Mouse (Mus musculus): ENCODE data around the gene Tspan15. TPM values are rescaled to one million over a fixed set of nuclear protein-coding genes. Genes with fewer than 3 reads are reported as not detected.

Tspan15 gene
- polyA plus RNA-seq, 1 experiment: 2.7 TPM

DNA sequence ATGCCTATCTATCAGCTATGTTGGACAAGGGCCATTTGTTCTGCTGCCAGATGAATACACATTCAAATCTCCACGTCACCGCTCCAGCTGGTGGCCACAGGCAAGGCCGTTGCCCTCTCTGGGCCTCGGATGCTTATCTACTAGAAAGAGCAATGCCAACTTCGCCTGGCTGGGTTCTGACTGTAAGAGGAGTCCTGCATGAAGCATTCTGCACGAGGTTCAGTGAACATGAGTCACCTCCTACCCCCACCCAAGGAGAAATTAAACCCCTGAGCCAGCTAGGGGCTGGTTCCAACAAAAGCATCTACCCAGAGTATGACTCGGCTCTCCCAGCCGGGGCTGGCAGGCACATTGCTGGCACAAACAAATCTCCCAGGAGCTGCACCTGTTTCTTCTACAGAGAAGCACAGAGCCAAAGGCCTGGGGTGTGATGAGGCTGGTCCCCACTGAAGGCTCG lies 38.3 kb downstream of the Tspan15 start:
- no peak for TF ChIP-seq CTCF (IDR thresholded peaks at IDR 0.05; ENCODE audit: control insufficient read depth, insufficient read depth, insufficient replicate concordance, low read depth, low read length)
- TF ChIP-seq POLR2A (IDR thresholded peaks at IDR 0.05; ENCODE audit: control insufficient read depth, low read depth, low read length): no peak
- Histone ChIP-seq H3K36me3 (ENCODE audit: control insufficient read depth, insufficient read depth, low read length) (no peaks in the 10 kb centered on the region), H3K27ac (ENCODE audit: control insufficient read depth, insufficient read depth, low read depth, low read length) (no peak overlapping the region), H3K4me3 (ENCODE audit: control insufficient read depth, low read depth, low read length) (no peak overlapping the region), H3K27me3 (ENCODE audit: control insufficient read depth, insufficient read depth, low read length) (no peaks in the 10 kb centered on the region), H3K4me1 (ENCODE audit: control insufficient read depth, insufficient read depth, low read length) (no peaks in the 10 kb centered on the region; the same call in 1 of the 2 replicates)

DNA sequence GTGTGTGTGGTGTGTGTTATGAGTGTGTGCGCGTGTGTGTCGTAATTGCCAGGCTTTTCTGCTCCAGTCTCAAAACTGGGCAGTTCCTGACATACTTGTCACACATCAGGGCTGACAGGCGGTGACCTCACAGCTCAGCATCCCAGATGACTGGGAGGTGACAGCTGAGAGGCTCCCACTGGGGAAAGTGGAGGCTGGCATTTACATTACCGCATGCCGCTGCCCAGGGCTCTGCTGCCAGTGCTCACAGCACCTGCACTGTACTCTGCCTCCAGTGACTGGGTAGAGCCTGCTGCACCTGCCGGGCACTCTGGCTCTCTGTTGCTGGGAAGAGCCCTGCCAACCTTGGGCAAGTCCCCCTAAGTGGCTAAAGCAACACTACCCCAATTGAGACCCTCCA lies 40.2 kb downstream of the Tspan15 start:
- Histone ChIP-seq H3K4me3 (ENCODE audit: control insufficient read depth, low read depth, low read length) (no peak overlapping the region), H3K36me3 (ENCODE audit: control insufficient read depth, insufficient read depth, low read length) (no peaks in the 10 kb centered on the region), H3K27me3 (ENCODE audit: control insufficient read depth, insufficient read depth, low read length) (no peaks in the 10 kb centered on the region), H3K4me1 (ENCODE audit: control insufficient read depth, insufficient read depth, low read length) (no peaks in the 10 kb centered on the region; the same call in 1 of the 2 replicates), H3K27ac (ENCODE audit: control insufficient read depth, insufficient read depth, low read depth, low read length) (no peak overlapping the region)
- no peak for TF ChIP-seq CTCF (IDR thresholded peaks at IDR 0.05; ENCODE audit: control insufficient read depth, insufficient read depth, insufficient replicate concordance, low read depth, low read length)
- TF ChIP-seq POLR2A (IDR thresholded peaks at IDR 0.05; ENCODE audit: control insufficient read depth, low read depth, low read length): no peak

DNA sequence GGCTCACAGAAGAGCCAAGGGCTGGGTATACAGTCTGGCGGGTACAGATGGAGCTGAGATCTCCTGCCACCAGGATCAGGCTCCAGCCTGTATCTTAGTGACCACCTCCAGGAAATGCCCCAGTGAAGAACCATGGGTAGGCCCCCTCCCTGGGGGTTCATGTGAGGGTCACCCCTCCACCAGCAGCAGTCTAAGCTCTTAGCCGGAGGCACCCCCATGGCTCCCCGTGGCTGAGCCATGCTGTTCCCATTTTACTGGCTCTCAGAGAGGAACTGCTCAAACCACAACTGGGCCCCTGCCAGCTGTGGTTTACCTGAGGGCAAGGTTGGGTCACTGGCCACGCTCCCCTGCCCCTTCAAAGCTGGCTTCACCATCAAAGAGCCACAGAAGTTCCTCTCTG lies 41.1 kb downstream of the Tspan15 start:
- no peaks in the 10 kb centered on the region for H3K36me3 ChIP-seq (ENCODE audit: control insufficient read depth, insufficient read depth, low read length)
- no peaks in the 10 kb centered on the region for H3K27me3 ChIP-seq (ENCODE audit: control insufficient read depth, insufficient read depth, low read length)
- H3K27ac ChIP-seq (ENCODE audit: control insufficient read depth, insufficient read depth, low read depth, low read length): no peak overlapping the region
- no peaks in the 10 kb centered on the region; the same call in 1 of the 2 replicates for H3K4me1 ChIP-seq (ENCODE audit: control insufficient read depth, insufficient read depth, low read length)
- no peak overlapping the region for H3K4me3 ChIP-seq (ENCODE audit: control insufficient read depth, low read depth, low read length)
- TF ChIP-seq CTCF (IDR thresholded peaks at IDR 0.05; ENCODE audit: control insufficient read depth, insufficient read depth, insufficient replicate concordance, low read depth, low read length) (no peak), POLR2A (IDR thresholded peaks at IDR 0.05; ENCODE audit: control insufficient read depth, low read depth, low read length) (no peak)

DNA sequence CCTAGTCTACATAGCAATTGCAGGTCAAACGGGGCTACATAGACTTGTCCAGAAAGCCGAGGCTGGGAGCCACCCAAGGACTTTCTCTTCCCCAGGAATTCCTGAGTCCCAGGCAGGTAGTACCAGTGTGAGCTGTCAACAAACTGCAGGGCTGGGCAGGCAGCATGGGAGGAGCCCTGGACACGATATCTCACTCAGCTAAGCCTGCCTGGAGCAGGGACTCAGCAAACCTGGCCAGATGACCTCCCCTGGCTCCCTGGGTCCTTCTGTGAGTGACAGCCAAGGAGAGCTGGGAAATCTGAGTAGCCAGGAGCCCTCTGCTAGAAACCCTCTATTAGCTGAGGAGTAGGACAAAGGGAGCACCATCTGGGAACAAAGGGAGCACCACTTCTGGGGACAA lies 41.7 kb downstream of the Tspan15 start:
- no peak overlapping the region for H3K27ac ChIP-seq (ENCODE audit: control insufficient read depth, insufficient read depth, low read depth, low read length)
- no peaks in the 10 kb centered on the region for H3K27me3 ChIP-seq (ENCODE audit: control insufficient read depth, insufficient read depth, low read length)
- H3K4me1 ChIP-seq (ENCODE audit: control insufficient read depth, insufficient read depth, low read length): no peaks in the 10 kb centered on the region; the same call in 1 of the 2 replicates

DNA sequence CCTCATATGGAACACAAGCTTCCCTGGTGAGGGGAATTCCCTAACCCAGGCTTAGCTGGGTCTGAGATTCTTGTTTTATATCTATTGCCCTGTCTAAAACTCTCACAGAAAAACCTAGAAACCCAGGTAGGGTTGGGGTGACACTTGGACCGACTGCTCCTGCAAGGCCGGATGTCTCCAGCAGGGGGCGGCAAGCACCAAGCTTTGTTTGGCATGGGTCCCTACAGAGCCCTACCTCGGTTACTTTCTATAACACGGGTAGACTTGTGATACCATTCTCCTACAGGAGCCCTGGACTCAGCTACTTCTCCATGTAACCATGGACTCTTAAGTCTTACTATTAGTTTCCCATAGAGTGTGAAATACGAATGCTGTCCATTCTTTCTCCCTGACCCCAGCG lies 44.2 kb downstream of the Tspan15 start:
- Histone ChIP-seq H3K27me3 (ENCODE audit: control insufficient read depth, insufficient read depth, low read length) (no peaks in the 10 kb centered on the region), H3K27ac (ENCODE audit: control insufficient read depth, insufficient read depth, low read depth, low read length) (no peak overlapping the region), H3K4me3 (ENCODE audit: control insufficient read depth, low read depth, low read length) (no peak overlapping the region), H3K4me1 (ENCODE audit: control insufficient read depth, insufficient read depth, low read length) (peaks cover 3% of the 10 kb centered on the region), H3K36me3 (ENCODE audit: control insufficient read depth, insufficient read depth, low read length) (no peaks in the 10 kb centered on the region)
- no peak for TF ChIP-seq POLR2A (IDR thresholded peaks at IDR 0.05; ENCODE audit: control insufficient read depth, low read depth, low read length)
- TF ChIP-seq CTCF (IDR thresholded peaks at IDR 0.05; ENCODE audit: control insufficient read depth, insufficient read depth, insufficient replicate concordance, low read depth, low read length): peak; percentile 94

More for the DNA sequence above, 41.7 kb downstream of the Tspan15 start:
- no peak for TF ChIP-seq POLR2A (IDR thresholded peaks at IDR 0.05; ENCODE audit: control insufficient read depth, low read depth, low read length)
- no peak for TF ChIP-seq CTCF (IDR thresholded peaks at IDR 0.05; ENCODE audit: control insufficient read depth, insufficient read depth, insufficient replicate concordance, low read depth, low read length)
- no peak overlapping the region for H3K4me3 ChIP-seq (ENCODE audit: control insufficient read depth, low read depth, low read length)
- no peaks in the 10 kb centered on the region for H3K36me3 ChIP-seq (ENCODE audit: control insufficient read depth, insufficient read depth, low read length)

DNA sequence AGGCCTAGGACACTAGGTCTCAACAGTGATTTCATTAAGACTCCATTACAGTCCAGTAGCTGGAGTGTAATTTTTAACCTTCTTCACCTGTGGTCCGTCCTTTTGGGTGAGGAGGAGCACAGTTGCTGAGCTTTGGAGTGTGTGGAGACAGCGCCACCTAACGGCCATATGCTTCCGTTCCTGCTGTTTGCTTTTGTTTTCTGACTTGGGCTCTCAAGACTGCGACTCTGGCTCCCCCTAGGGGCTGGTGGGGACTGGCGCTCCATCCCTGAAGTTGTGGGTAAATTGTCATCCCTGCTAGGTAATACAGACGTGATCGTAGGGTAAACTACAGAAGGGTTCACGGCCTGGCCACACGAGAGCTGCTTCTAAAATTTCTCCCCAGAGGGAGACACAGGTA lies 48.0 kb downstream of the Tspan15 start:
- Histone ChIP-seq H3K27ac (ENCODE audit: control insufficient read depth, insufficient read depth, low read depth, low read length) (no peak overlapping the region), H3K4me3 (ENCODE audit: control insufficient read depth, low read depth, low read length) (no peak overlapping the region), H3K27me3 (ENCODE audit: control insufficient read depth, insufficient read depth, low read length) (no peaks in the 10 kb centered on the region), H3K36me3 (ENCODE audit: control insufficient read depth, insufficient read depth, low read length) (no peaks in the 10 kb centered on the region), H3K4me1 (ENCODE audit: control insufficient read depth, insufficient read depth, low read length) (peaks cover 3% of the 10 kb centered on the region)
- no peak for TF ChIP-seq POLR2A (IDR thresholded peaks at IDR 0.05; ENCODE audit: control insufficient read depth, low read depth, low read length)
- peak; percentile 100 for TF ChIP-seq CTCF (IDR thresholded peaks at IDR 0.05; ENCODE audit: control insufficient read depth, insufficient read depth, insufficient replicate concordance, low read depth, low read length)

DNA sequence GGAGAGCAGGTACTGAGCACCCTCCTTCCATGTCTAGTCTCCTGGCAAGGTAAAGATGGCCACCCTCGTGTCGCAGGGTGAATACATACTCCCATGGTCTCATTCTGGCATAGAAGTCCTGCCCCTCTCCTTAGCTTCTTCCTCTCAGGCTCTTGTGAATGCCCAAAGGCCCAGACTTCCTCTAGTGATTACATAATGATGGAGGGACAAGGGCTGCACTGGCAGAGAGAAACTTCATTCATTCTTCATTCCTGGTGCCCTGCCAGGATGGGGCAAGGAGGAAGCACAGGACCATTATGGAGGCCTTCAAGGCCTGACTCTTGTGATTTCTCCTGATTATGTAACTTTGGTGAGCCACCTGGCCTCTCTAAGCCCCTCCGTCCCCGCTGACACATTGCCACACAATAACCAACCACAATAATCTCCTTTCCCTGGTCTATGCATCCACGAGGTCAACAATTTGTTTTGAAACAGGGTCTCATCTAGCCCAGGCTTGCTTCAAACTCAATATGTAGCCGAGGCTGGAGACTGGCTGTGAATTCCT lies 48.5 kb downstream of the Tspan15 start:
- no peaks in the 10 kb centered on the region for H3K27me3 ChIP-seq (ENCODE audit: control insufficient read depth, insufficient read depth, low read length)
- TF ChIP-seq CTCF (IDR thresholded peaks at IDR 0.05; ENCODE audit: control insufficient read depth, insufficient read depth, insufficient replicate concordance, low read depth, low read length) (no peak), POLR2A (IDR thresholded peaks at IDR 0.05; ENCODE audit: control insufficient read depth, low read depth, low read length) (no peak)
- H3K27ac ChIP-seq (ENCODE audit: control insufficient read depth, insufficient read depth, low read depth, low read length): no peak overlapping the region
- peaks cover 3% of the 10 kb centered on the region for H3K4me1 ChIP-seq (ENCODE audit: control insufficient read depth, insufficient read depth, low read length)
- no peak overlapping the region for H3K4me3 ChIP-seq (ENCODE audit: control insufficient read depth, low read depth, low read length)
- no peaks in the 10 kb centered on the region for H3K36me3 ChIP-seq (ENCODE audit: control insufficient read depth, insufficient read depth, low read length)
